ENCODE assay signal across 8 mouse cellular contexts in genomic region chr14:55491291-55491833, GRCm38 (mm10). TPM values are rescaled to one million over a fixed set of nuclear protein-coding genes. Genes with fewer than 3 reads are reported as not detected.
DNase-seq lines count a peak whose midpoint lies in the region; ATAC-seq lines count a peak whose summit lies in the region.

No protein-coding gene starts in this region.

- under 1% methylated on average over 23 of the region's 30 CpGs for WGBS in heart, embryonic 14.5 days
- WGBS in neural tube, embryonic 15.5 days: under 1% methylated on average over 29 of the region's 30 CpGs

- H3K27me3 ChIP-seq in heart, embryonic 14.5 days (ENCODE audit: control insufficient read depth, insufficient read depth, low read length): no peaks in the 10 kb centered on the region
- no peaks in the 10 kb centered on the region for H3K27me3 ChIP-seq in neural tube, embryonic 15.5 days (replicated peaks)

- H3K27ac ChIP-seq in brown adipose tissue, adult 24 weeks (replicated peaks; ENCODE audit: low read depth, low read length): no peak overlapping the region
- H3K27ac ChIP-seq in heart, embryonic 14.5 days (replicated peaks in 1 of 2; ENCODE audit: control insufficient read depth in 1 of 2, insufficient read depth in 1 of 2, low read depth in 2 of 2, low read length in 2 of 2): 0 out of 4 replicates have a peak overlapping the region, but pooled peaks of 1 of the 2 experiments have one; percentile 11
- H3K27ac ChIP-seq in neural tube, embryonic 15.5 days (replicated peaks): peak overlapping the region; percentile 95

- H3K4me2 ChIP-seq in heart, embryonic 14.5 days (ENCODE audit: low read length): peak overlapping the region; percentile 98
- H3K4me2 ChIP-seq in neural tube, embryonic 15.5 days: peak overlapping the region; percentile 77

- H3K36me3 ChIP-seq in heart, embryonic 14.5 days (ENCODE audit: control insufficient read depth, insufficient read depth, low read length): peaks cover 13% of the 10 kb centered on the region
- peaks cover 27% of the 10 kb centered on the region for H3K36me3 ChIP-seq in neural tube, embryonic 15.5 days

- no peaks in the 10 kb centered on the region for H3K9me3 ChIP-seq in heart, embryonic 14.5 days (ENCODE audit: control insufficient read depth, low read length)
- H3K9me3 ChIP-seq in neural tube, embryonic 15.5 days (replicated peaks): no peaks in the 10 kb centered on the region

- ATAC-seq in erythroblast, adult 5-6 weeks (replicated peaks; ENCODE audit: low FRiP score, poor library complexity, severe bottlenecking): peak; percentile 77
- ATAC-seq in heart, embryonic 14.5 days (ENCODE audit: insufficient number of reproducible peaks, insufficient read depth, low FRiP score, low read depth): peak; percentile 35
- peak; percentile 76 for ATAC-seq in neural tube, embryonic 15.5 days (ENCODE audit: low FRiP score)

- H3K9ac ChIP-seq in heart, embryonic 14.5 days (ENCODE audit: low read length): peak overlapping the region; percentile 72
- peak overlapping the region; percentile 90 for H3K9ac ChIP-seq in neural tube, embryonic 15.5 days (replicated peaks)

- peak overlapping the region; percentile 60 for H3K4me3 ChIP-seq in brown adipose tissue, adult 24 weeks (ENCODE audit: insufficient read depth, low read depth, low read length)
- peak overlapping the region; percentile 67 to 71 for H3K4me3 ChIP-seq in heart, embryonic 14.5 days (ENCODE audit: control insufficient read depth in 1 of 2, insufficient read depth in 1 of 2, low read depth in 1 of 2, low read length in 2 of 2)
- peak overlapping the region; percentile 84 for H3K4me3 ChIP-seq in neural tube, embryonic 15.5 days (replicated peaks)

- DNase-seq in MN1 (ENCODE audit: low spot score): peak; percentile 54
- DNase-seq in kidney, postnatal 14 days: peak; percentile 70
- peak; percentile 64 to 70 for DNase-seq in lung, adult 18-20 months
- peak; percentile 24 to 43 for DNase-seq in thymus, postnatal 36 days

- no peaks in the 10 kb centered on the region for H3K4me1 ChIP-seq in brown adipose tissue, adult 24 weeks (ENCODE audit: control insufficient read depth, insufficient read depth, insufficient read length, low read length)
- peaks cover 6 to 13% of the 10 kb centered on the region in 2 experiments for H3K4me1 ChIP-seq in heart, embryonic 14.5 days (ENCODE audit: control insufficient read depth in 2 of 2, insufficient read depth in 2 of 2, low read length in 2 of 2)
- H3K4me1 ChIP-seq in neural tube, embryonic 15.5 days: peaks cover 19% of the 10 kb centered on the region

RNA-seq across cellular contexts. Expression of gene Carmil3, which starts 0.9 kb away (rescaled TPM):
- polyA plus RNA-seq in brown adipose tissue, adult 24 weeks (2012; ENCODE audit: insufficient read depth, insufficient read length, missing spikeins): 0.48 and 0.54 TPM in 2 replicates
- not detected in 2 replicates for total RNA-seq in erythroblast, adult 5-6 weeks (2015; ENCODE audit: low replicate concordance)
- not detected in 2 replicates for total RNA-seq in erythroblast, adult 5-6 weeks (2017; ENCODE audit: low replicate concordance)
- polyA plus RNA-seq in heart, embryonic 14.5 days (2014; fragmentation: Nextera tagmentation; extraction: Ambion mirVana): 1.6 and 2.9 TPM in 2 replicates
- 21.6 and 25.1 TPM in 2 replicates for polyA plus RNA-seq in neural tube, embryonic 15.5 days (2015; fragmentation: Nextera tagmentation; extraction: Ambion mirVana)

RNA-seq across cellular contexts. Expression of gene Dhrs4, which starts 12.8 kb away (rescaled TPM):
- 176 and 206 TPM in 2 replicates for polyA plus RNA-seq in brown adipose tissue, adult 24 weeks (2012; ENCODE audit: insufficient read depth, insufficient read length, missing spikeins)
- total RNA-seq in erythroblast, adult 5-6 weeks (2015; ENCODE audit: low replicate concordance): 12.7 and 16.9 TPM in 2 replicates
- 9.8 and 19.1 TPM in 2 replicates for total RNA-seq in erythroblast, adult 5-6 weeks (2017; ENCODE audit: low replicate concordance)
- 43.4 and 54.1 TPM in 2 replicates for polyA plus RNA-seq in heart, embryonic 14.5 days (2014; fragmentation: Nextera tagmentation; extraction: Ambion mirVana)
- 21.5 and 32.8 TPM in 2 replicates for polyA plus RNA-seq in neural tube, embryonic 15.5 days (2015; fragmentation: Nextera tagmentation; extraction: Ambion mirVana)

RNA-seq across cellular contexts. Expression of gene Cpne6, which starts 18.9 kb away (rescaled TPM):
- not detected in 2 replicates for polyA plus RNA-seq in brown adipose tissue, adult 24 weeks (2012; ENCODE audit: insufficient read depth, insufficient read length, missing spikeins)
- not detected in 2 replicates for total RNA-seq in erythroblast, adult 5-6 weeks (2015; ENCODE audit: low replicate concordance)
- total RNA-seq in erythroblast, adult 5-6 weeks (2017; ENCODE audit: low replicate concordance): not detected in 2 replicates
- 0.12 and 0.36 TPM in 2 replicates for polyA plus RNA-seq in heart, embryonic 14.5 days (2014; fragmentation: Nextera tagmentation; extraction: Ambion mirVana)
- polyA plus RNA-seq in neural tube, embryonic 15.5 days (2015; fragmentation: Nextera tagmentation; extraction: Ambion mirVana): 17.8 and 20.0 TPM in 2 replicates

RNA-seq across cellular contexts. Expression of gene Nrl, which starts 33.4 kb away (rescaled TPM):
- not detected in 2 replicates for polyA plus RNA-seq in brown adipose tissue, adult 24 weeks (2012; ENCODE audit: insufficient read depth, insufficient read length, missing spikeins)
- total RNA-seq in erythroblast, adult 5-6 weeks (2015; ENCODE audit: low replicate concordance): 0.19 and 0.42 TPM in 2 replicates
- 0.42 TPM in 1 of 2 replicates, not detected in the other for total RNA-seq in erythroblast, adult 5-6 weeks (2017; ENCODE audit: low replicate concordance)
- polyA plus RNA-seq in heart, embryonic 14.5 days (2014; fragmentation: Nextera tagmentation; extraction: Ambion mirVana): not detected in 2 replicates
- 0.13 and 0.26 TPM in 2 replicates for polyA plus RNA-seq in neural tube, embryonic 15.5 days (2015; fragmentation: Nextera tagmentation; extraction: Ambion mirVana)

RNA-seq across cellular contexts. Expression of gene Pck2, which starts 48.7 kb away (rescaled TPM):
- polyA plus RNA-seq in brown adipose tissue, adult 24 weeks (2012; ENCODE audit: insufficient read depth, insufficient read length, missing spikeins): 5.0 and 10.3 TPM in 2 replicates
- 20.4 and 28.6 TPM in 2 replicates for total RNA-seq in erythroblast, adult 5-6 weeks (2015; ENCODE audit: low replicate concordance)
- total RNA-seq in erythroblast, adult 5-6 weeks (2017; ENCODE audit: low replicate concordance): 60.3 and 66.5 TPM in 2 replicates
- 35.1 TPM in 2 replicates for polyA plus RNA-seq in heart, embryonic 14.5 days (2014; fragmentation: Nextera tagmentation; extraction: Ambion mirVana)
- polyA plus RNA-seq in neural tube, embryonic 15.5 days (2015; fragmentation: Nextera tagmentation; extraction: Ambion mirVana): 30.5 and 30.9 TPM in 2 replicates

Comparison
In these comparisons a context has a peak if more than half of its experiments do, and no peak if none do; other contexts are left out.
1. RNA of gene Cpne6, which starts 18.9 kb away (polyA plus RNA-seq): 17.8 to 20.0 TPM in neural tube, embryonic 15.5 days; 0.12 to 0.36 TPM in heart, embryonic 14.5 days and not detected in brown adipose tissue, adult 24 weeks; every median in the first group is over 10 times any median in the second.
2. Peak in every context shown above with its lines, with median percentiles within 50 percentile points of each other: DNase-seq, H3K4me3 ChIP-seq and ATAC-seq.